Mouse (Mus musculus): Measurements from ENCODE around the gene D430042O09Rik.

- TF ChIP-seq CTCF (IDR thresholded peaks at IDR 0.05; ENCODE audit: borderline replicate concordance, extremely low read depth, insufficient read depth, insufficient read length) (no peak), POLR2A (IDR thresholded peaks at IDR 0.05; ENCODE audit: borderline replicate concordance, extremely low read depth, insufficient read depth, insufficient read length, poor library complexity, severe bottlenecking) (no peak)
Observed at GRCm38 (mm10) chr7:125826887-125827286, 119.2 kb downstream of the D430042O09Rik start.

All from brain, embryonic 14.5 days (tissue).